Mouse (Mus musculus) cerebellum, postnatal 36 days (tissue): ENCODE results near the gene Olfr1009.
"Not testable (repeated sequence)": the region's sequence is repeated elsewhere in the genome, so short reads cannot be mapped to it uniquely, and the experiment has no call there.

ENCODE experiments used
- DNase-seq, 2 experiments: peaks; one replicate each; pipeline ENCODE4 v3.0.0; 2021 to 2022; ENCODE audit warnings: mixed read lengths in 2 of 2

Gene Olfr1009

DNA sequence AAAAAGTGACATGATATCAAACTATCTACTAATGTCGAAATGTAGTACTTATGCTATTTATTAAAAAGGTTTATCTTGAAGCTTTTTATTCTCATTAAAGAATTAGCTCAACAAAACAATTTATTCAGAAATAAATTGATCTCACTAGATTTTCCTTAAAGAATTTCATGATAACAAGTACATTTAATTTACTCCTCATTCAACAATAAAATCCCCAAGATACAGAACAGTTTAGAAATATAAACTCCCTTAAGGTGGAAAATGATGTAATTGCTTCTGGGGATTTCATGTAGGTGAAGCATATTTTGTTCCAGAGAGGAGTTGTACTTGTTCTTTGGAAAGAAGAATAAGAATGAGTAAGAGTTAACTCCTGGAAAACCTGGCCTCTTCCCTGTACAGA lies at the start of gene Olfr1009:
TSS of gene Olfr1009 (plus strand) at position 301 of the 400 bp plus-strand sequence.
- no peak for DNase-seq

DNA sequence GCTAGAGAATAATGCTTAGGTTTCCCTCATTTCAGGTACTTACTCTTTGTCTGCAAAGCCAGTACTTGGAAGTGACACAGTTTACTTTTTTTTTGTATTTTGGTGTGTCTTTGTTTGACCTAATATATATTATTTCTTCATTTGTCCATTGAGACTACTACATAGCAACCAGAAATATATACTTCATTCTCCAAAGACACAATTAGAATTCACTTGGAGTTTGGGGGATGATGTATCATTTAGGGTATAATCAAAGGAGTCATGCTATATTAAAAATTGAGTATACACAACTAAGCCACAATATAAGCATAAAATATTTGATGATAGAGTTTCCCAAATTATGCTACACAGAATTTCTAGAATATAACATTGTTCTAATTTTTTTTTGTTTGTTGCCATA lies 36.6 kb upstream of the Olfr1009 start, which contains the start of gene Olfr1006:
TSS of gene Olfr1006 (minus strand) at position 101 of the 400 bp plus-strand sequence.
- no peak for DNase-seq

DNA sequence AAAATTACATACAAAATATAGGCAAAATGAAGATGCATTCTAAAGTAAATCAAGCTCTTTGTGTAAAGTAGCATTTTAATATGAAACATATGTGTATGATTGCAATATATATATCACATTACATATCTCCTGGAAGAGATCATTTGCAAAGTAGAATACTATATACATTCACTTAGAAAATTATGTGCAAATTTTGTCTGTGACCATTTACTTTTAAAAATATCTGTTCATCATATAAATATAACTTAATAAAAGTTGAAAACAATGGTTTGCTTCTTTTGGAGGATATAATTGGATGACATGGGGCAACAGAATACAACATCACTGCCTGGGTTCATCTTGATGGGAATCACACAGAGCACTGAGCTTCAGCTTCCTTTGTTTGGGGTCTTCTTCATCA lies 26.1 kb upstream of the Olfr1009 start, which contains the start of gene Olfr1008:
TSS of gene Olfr1008 (plus strand) at position 301 of the 400 bp plus-strand sequence.
- no peak for DNase-seq

DNA sequence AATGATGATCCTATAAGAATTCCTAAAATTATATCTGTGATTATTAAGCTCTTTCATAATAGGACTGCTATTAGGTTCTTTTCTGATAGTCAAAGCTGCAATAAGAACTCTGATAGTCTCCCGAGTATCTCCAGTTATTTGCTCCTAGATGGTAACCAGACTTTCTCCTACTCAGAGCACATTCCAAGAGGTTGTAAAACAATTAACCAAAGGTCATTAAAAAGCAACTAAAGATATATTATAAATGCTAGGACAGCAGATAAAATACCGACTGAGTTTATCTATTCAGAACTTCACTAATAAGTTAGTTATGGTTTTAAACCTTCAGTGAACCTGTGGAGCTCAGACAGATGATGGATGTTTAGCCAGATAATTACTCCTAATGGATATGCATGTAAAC lies 4.5 kb upstream of the Olfr1009 start:
- DNase-seq: not testable (repeated sequence)

DNA sequence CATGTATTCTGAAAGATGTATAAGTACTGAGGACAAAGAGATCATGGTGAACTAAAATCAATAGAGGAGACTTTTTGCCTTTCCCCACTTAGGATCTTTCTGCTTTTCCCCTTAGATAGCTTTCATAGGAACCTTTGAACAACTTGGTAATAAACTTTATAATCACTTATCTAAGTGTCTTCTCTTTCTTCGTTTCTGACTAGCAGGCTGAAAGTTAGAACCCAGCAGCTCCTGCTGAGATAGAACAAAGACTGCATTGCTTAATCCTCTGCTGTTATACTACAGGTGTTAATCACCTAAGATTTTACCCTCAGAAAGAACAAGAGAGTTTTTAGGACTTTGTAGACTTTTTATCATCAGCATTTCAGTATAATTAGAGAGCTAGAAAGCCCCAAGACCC lies 4.1 kb upstream of the Olfr1009 start:
- DNase-seq: no peak

DNA sequence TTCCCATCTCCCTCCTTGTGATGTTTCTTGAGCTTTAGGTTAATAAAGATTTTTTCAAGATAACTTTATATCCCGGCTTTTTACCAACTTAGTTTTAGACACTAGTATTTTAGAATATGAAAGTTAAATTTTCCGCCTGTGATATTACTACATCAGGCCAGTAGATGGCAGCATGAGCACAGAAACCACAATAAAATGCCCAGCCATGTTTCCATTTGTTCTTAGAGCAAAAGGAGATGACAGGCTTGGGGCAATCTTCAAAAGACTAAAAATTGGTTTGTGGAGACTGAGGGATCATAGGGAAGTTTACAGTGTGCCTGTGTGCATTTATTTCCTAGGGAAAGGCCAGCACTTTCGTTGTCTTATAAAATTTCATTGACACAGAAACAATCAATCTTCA lies 10.6 kb downstream of the Olfr1009 start:
- DNase-seq: peak in 1 of 2 experiments; percentile 7

DNA sequence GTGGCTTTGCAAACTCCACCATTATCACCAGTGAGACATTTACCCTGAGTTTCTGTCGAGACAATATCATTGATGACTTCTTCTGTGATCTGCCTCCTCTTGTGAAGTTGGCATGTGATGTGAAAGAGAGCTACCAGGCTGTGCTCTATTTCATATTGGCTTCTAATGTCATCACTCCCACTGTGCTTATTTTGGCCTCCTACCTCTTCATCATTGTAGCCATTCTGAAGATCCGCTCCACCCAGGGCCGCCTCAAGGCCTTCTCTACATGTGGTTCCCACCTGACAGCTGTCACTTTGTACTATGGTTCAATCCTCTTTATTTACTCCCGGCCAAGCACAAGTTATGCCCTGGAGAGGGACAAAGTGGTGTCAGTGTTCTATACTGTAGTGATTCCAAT lies 38.6 kb downstream of the Olfr1009 start:
- no peak for DNase-seq

DNA sequence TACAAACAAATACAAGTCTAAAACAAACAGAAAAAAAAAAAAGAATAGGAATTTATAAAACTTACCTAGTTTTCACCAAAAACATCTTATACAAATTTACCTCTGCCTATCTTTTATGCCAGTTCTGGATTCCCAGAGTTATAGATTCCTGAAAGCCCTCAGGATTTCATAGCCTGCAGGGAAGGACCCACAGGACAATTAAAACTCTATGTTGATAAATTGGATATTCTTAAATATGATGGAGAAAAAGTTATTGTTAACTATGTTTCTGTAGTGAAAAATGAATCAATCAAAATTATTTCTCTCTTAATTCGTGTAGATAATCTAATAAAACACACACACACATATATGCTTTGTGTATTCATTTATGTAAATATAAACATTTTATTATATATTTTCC lies 47.4 kb downstream of the Olfr1009 start, which contains the start of gene Olfr1012:
TSS of gene Olfr1012 (minus strand) at position 101 of the 400 bp plus-strand sequence.
- DNase-seq: no peak

DNA sequence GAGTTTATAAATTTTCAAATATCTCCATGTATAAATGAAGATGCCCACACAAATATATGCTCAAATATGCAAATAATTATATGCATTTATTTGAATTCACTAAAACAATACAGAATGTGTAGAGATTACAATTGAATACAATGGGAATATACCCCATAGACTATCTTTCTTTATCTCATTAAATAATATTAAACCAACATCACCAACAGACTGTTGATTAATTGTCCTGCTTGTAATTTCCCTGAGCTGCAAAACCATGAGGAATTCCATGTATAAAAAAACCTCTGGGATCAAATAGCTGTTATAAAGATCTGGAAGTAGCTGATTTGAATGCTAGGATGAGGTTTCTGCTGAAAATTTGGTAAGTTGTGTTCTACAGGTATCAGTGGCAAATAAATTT lies 51.6 kb downstream of the Olfr1009 start, which contains the start of gene Olfr1013:
TSS of gene Olfr1013 (plus strand) at position 301 of the 400 bp plus-strand sequence.
- no peak for DNase-seq

DNA sequence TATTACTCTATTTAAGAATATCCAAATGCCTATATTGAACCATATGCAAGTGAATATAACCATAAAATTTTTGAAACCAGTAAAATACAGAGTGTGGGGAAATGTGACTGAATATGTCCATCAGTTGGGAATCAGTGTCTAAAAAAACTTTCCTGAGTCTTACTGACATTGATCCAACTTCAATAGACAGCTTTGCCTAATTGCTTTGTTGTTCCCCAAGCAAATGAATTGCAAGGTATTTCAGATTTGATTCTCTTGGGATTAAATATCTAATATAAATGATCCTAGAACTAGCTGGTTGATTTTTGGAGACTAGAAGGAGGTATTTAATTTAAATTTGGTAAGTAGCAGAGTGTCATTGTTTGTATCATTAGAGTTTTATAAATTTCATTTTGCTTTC lies 57.2 kb downstream of the Olfr1009 start, which contains the start of gene Olfr1014:
TSS of gene Olfr1014 (plus strand) at position 301 of the 400 bp plus-strand sequence.
- no peak for DNase-seq
